Mouse (Mus musculus) right cerebral cortex, postnatal 10 days (tissue): ENCODE measurements around the gene Tssk1.

Source experiments
- DNase-seq, 2 experiments: peaks; one replicate each; pipeline ENCODE4 v3.0.0; 2021; ENCODE audit warnings: low spot score in 2 of 2

The Tssk1 gene

DNA sequence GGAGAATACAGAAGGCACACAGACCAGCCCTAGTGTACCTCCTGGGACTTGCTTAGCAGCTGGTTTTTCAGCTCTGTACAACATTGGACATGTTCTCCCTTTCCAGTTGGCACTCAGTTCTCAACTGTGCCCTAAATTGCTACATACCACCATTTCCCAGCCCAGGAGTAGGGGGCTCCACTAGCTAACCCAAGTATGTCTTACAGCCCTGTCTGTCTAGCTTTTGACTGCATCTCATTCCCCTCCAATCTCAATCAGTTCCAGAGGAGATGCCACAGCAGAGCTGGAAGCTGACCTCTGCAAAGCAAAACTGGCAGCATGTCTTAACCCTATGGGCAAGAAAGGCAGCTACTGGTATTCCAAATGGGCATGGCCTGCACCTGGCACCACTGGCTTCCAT is 2.1 kb downstream of the Tssk1 start:
- DNase-seq = no peak

DNA sequence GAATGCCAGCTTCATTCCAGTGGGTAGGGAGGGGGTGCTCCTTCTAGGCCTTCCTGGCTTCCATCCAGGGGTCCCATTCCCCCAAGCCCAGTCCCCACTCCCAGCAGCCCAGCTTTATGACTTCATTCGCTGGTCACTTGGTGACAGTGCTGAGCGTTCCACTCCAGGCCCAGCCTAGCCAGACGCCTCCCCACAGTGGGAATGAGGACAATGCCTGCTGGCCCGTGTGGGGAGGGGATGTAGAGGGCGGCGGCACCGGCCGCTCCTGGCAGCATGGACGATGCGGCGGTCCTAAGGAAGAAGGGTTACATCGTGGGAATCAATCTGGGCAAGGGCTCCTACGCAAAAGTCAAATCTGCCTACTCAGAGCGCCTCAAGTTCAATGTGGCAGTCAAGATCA is 4.4 kb downstream of the Tssk1 start, which contains the start of the genes Dgcr2 and Tssk2:
Dgcr2 (minus strand) TSS at position 101 of the 400 bp plus-strand sequence.
Tssk2 (plus strand) TSS at position 176 of the 400 bp plus-strand sequence.
- no peak for DNase-seq

DNA sequence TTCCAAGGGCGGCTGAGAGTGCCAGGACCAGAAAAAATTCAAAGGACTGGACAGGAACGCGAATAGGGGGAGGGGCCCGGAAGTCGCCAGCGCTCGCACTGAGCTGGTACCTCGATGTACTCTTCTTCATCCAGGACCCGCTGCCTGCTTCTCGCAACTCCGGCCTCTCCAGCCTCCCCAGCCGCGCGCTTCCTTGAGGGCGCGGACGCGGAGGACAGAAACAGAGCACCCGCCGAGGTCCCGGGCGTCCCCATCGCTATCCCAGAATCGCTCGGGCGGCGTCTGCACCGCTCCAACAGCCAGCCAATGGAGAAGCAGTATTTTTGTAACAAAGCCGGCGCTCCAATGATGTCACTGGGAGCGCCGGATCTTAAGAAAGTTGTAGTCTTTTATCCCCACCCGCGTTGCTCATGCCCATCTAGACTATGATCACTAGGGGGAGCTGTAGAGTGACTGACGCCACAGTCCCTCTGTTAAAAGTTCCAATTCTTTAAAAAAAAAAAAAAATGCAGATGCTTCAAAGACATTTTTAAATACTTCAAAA is 17.1 kb downstream of the Tssk1 start, which contains the start of gene Ess2:
Ess2 (minus strand) TSS at position 297 of the 544 bp plus-strand sequence.
- peak; percentile 95 to 97 for DNase-seq

DNA sequence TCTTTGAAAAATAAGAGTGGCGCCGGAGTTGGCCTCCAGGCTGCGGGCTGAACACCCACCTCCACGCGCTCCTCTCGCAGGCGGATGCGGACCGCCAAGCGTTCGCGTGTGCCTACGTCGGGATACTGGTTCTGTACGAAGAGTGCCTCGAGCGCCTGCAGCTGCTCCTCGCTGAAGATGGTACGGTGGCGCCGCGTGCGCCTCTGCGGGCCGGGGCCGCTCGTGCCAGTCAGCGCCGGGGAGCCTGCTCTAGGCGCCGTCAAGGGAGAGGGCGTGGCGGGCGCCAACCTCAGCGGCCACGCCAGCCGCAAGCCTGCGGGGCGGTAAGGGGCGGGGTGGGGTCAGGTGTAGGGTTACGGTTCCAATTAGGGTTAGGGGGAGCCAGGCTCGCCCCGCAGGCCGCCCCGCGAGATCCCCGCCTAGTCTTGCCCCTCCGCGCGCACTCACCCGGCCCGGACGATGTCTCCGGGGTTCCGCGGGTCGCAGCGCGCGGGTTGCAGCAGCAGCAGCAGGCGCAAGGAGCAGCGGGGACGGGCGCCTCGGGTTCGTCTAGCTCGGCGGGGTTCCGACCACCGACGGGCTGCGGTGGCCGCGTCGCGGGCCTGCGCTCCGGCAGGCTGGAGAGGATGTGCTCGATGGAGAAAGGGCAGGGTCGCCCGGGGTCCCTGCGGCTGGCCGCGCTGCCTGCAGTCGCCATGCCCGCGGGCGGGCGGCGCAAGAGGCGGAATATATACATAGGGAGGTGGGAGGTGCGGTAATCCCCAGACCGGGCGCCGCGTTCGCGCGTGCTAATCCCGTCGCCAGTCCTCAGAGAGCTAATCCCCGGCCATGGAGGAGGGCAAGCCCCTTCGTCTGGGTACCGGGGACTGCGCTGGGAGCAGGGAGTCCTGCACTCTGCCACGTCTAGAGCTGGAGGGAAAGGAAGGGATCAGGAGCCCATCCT is 20.6 kb downstream of the Tssk1 start, which contains the start of gene Gsc2:
Gsc2 (minus strand) TSS at position 753 of the 943 bp plus-strand sequence.
- DNase-seq = no peak

DNA sequence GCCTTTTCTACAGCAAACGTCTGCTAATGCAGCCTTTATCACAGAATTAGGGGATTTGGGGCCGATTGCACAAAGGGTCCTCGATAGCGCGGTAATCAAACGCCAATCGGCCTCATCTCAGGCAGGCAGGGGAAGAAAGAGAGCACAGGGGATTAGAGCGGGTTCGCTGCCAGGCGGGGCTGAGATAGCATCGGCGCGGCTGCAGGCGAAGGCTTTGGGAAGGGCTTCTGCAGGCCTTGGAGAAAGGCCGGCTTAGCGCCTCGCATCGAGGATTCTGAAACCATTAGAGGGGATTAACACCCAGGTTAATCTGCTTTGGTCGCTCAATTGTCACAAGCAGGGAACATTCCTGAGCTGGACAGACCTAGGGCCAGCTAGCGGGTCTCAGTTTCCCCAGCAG is 26.6 kb downstream of the Tssk1 start:
- DNase-seq = no peak

DNA sequence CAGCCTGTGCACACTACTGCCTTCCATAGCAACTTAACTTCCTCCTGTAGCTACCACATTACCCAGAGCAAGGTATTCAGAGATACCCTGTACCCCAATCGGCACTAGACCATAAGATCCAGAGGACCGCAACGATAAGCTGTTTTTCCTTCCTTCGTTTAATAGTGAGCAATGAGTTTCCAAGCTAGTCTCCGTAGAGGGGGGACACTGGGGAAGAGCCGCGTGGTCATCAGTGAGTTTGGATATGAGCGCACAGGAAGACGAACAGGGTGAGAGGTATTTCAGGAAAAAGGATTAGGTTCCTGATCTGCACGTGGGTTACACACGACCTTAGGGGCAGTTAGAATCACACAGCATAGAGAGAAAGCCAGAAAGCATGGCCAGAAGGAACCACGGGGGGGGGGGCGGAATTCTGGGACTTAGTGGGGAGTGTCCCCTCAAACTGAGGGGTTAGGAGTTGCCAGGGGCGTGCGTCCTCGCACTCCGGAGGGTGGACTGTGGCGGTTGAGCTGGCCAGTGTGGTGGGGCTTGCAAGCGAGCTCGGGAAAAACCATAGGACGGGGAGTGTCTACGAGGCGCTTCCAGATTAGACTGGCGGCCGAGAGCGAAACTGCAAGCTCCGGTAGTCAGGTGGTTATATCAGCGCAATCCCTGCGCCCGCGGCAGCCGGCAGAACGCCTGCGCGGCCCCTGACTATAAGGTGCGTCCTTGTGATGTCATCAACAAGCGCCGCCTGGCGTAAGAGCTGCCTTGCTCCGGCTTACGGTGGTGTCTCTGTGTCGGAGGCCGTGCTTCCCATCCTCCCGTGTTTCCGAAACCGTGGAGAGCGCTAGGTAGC is 27.5 kb downstream of the Tssk1 start:
- peak; percentile 98 to 99 for DNase-seq

DNA sequence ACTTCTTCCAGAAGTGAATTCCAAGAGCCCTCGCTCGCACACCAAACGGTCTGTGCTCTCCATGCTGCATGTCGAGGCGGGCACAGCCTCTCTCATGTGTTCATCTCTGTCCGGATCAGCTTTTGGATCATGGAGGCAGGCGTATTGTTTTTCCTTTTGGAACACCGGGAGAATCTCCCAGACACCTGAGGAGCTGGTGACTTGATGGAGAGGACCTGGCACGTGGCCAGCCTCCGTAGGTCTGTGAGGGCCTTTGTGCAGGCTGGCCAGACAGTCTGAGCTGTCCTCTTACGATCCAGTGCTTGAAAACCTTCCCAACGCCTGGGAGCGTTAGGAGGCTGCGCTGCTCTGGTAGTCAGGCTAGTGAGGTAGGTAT is 28.1 kb downstream of the Tssk1 start:
- DNase-seq = peak; percentile 60 to 75

DNA sequence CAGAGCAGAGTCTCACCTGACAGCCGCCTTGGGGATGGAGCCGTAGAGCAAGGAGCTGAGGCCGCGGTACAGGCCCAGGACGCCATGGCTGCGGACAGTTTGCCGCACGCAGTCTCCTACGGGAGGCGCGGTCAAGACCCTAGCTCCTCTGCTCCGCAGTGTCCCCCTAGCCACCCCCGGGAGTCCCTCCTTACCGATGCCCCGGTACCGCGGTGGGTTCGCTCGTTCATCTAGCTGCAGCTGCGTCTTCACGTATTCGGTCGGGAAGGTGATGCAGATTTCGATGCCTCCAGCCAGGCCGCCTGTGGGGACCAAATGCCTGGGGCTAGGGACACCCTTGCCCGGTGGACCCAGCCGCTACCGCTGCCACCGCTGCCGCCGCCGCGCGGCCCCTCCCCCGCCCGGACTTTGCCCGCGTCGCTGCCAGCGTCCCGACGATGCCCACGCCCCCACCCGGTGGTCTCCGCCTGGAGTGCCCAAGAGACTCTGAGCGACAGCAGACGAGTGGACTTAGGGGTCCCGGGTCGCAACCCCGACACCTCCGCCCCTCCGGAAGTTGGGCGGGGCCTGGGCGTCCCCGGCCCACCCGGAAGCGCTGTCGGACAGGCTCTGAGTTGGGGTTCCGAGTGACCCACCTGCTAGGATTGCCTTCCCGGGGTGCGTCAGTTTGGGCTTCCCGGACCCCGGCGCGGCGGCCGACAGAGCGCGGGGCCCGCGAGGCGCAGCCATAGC is 33.5 kb downstream of the Tssk1 start:
- DNase-seq = peak; percentile 62 to 65

DNA sequence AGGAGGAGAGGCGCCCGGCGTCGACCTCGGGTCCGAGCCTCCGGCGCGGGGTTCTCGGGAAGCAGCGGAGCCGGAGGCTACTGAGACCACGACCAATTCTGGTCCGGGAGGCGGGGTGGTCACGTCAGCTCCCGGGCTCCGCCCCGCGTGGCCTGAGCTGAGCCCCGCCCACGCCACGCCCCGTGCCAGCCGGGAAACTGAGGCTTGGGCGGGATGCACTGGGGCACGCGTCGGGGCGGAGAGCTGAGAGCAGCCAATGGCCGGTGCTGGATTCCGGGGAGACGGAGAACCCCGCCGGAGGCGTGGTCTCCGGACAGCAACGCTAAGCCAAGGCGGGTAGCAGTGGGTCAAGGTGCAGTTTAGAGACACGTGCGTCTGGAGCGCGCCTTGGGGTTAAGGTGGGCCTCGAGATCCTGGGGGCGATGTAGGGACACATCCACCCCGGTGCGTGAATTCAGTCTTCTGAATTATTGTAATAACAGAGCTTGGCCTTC is 34.1 kb downstream of the Tssk1 start, which contains the start of gene Slc25a1:
Slc25a1 (minus strand) TSS at position 133 of the 494 bp plus-strand sequence.
- DNase-seq = peak; percentile 90 to 93

DNA sequence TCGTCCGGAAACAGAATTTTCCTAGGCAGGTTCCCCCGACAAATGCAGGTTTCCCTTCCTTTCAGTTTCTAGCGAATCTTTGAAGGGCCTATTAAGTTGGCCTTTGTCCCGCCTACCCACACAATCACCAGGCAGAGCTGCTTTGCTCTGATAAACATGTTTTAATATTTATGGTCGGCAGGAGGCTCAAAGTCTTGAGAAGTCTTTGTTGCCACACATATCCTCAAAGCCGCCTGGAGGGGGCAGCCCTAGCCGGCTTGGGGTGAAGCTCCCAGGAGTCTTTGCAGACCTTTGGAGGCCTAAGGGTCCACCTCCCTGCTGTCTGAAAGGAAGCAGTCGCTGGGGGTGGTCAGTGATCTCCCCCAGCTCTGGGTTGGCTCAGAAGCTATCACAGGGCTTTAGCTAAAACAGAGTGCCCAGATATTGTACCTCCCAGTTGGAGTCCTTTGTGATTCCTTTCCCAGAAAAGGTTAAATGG is 34.6 kb downstream of the Tssk1 start:
- peak; percentile 80 to 81 for DNase-seq

DNA sequence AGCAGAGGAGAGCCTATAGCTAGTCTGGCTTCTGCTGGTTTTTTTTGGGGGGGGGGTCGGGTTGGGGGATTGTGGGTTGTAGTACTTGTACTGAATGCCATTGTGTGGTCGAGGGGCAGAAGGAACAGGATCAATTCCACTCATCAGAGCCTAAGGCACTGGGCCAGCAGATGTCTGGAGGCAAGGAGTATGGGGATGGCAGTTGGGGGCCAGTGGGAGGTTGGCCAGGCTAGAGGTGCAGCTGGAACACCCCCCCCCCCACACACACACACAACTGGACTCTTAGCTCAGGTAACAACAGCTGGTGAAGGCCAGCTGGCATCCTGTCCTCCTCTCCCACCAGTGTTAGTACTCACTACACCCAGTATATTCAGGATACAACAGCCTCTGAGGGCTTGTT is 35.2 kb downstream of the Tssk1 start:
- DNase-seq = no peak

DNA sequence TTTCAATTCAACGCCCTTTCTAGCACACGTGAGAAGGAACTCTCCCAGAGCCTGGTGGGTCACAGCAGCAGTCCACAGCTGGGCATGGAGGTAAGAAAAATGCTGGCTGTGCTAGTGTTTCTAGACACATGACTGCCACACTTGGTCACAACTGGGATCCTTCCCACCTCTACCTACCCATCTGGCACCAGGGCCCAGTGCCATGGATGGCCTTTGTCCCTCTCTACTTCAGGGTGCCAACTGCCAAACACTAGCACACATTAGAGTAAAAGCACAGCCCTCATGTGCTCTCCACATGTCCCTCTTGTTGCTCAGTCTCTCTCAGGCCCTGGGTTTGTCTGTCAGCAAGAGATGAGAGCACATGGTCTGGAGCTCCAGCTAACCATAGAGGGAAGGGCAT is 35.6 kb downstream of the Tssk1 start:
- no peak for DNase-seq

DNA sequence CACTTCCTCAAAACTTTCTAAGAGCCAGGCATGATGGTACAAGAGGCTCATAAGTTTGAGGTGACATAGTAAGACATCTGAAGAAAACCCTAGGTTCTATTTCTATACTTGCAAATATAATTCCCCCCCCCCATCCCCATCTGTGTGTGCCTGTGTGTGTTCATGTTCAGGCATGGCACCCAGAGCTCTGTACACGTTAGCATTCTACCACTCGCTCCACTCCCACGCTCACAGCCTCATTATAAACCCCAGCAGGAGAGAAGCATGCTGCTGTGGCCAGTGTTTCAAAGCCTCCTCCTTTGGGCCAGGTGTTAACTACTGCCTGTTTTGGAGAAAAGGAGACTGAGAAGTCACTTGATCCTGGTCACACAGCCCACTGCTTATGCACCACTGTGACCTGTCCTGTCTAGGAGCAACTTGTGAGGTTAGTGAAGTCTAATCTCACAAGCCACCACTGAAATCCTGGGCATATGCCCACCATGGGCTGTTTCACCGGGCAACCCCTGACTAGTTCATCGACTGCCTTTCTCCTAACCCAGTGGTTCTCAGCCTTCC is 38.0 kb downstream of the Tssk1 start:
- DNase-seq = no peak

DNA sequence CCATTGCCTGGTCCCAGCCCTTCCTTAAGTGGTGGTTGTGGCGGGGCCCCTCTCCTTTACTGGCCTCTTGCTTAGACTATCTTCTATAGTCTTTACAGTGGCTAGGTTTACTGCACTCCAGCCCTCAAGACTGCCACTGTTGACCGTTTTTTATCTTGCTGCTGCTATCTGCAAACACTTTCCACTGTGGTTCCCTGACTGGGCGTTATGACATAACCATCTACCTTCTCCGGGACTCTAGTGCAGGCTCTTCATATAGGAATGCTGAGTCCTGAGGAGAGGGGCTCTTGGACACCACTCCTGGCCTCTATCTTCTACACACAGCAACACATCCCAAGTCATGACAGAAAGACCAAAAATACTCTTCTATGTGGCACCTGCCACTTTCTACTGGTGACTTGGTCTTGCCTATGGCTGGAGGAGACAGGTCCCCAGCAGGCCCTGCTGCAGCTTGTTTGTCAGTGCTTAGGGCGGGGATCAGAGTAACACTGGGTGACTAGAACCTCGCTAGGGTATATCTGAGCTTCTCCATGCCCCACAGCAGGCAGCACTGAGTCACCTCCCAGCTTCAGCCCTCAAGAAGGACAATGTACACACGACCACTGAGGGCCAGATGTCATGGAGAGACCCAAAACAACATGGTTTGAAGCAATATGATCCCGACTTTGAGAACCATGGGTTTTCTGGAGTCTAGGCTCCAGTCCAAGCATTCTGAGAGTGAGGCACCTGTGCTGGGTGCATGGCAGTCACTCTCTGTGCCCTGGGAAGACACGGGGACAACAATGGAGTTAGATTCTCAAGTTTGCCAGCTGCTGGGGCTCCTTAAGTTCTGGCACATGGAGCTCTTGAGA is 39.8 kb downstream of the Tssk1 start:
- no peak for DNase-seq

DNA sequence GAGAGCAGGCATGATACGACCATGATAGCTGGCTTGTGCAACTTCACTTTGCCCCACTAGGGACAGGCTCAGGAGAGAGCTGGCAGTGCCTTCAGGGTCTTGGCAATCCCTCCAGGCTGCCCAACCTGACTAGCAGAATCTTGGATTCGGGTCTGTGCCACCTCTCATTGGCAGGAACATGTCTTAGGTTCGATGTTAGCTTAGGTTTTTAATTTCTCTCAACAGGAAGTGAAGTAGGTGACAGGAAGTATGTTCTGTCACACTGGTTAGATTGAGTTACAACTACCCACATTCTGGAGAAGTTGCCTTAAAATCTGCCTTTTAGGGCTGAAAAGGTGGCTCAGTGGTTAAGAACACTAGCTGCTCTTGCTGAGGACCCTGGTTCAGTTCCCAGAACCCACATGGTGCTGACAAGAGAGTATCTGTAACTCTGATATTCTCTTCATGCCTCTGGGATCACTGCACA is 40.5 kb downstream of the Tssk1 start:
- no peak for DNase-seq

DNA sequence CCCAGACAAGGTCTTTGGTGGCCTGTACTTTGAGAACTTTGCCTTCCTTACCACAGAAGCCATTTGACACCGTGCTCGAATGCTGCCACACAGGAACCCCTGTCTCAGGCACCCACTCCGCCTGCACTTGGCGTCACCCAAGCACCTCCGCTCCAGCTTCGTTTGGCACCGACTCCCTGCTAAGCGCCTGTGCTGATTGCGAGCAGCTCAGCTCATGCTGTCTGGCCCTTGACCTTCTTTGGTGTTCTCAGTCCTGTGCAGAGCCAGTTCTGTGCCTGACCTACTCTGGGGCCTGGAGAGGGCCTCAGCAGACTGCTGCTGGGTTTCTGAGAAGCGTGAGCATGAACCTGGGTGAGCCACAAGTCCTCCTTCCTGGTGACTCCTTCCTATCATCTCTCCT is 42.8 kb downstream of the Tssk1 start:
- no peak for DNase-seq

DNA sequence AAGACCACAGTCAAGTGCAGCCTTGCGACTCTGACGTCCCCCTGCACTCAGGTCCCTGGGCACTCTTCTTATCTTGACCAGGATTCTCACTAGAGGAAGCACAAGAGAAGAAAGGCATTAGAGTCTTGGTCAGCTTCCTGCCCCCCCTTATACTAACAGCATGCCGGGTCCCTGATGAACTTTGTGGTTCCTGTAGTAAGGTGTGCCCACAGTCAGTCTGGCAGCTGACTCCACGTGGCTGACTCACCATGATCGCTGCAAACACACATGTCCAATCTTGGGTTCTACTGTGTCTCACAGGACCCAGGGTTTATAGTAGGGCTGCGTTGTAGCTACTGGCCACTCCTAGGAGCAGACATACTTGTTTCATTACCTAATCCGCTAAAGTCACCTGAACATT is 44.2 kb downstream of the Tssk1 start:
- no peak for DNase-seq

DNA sequence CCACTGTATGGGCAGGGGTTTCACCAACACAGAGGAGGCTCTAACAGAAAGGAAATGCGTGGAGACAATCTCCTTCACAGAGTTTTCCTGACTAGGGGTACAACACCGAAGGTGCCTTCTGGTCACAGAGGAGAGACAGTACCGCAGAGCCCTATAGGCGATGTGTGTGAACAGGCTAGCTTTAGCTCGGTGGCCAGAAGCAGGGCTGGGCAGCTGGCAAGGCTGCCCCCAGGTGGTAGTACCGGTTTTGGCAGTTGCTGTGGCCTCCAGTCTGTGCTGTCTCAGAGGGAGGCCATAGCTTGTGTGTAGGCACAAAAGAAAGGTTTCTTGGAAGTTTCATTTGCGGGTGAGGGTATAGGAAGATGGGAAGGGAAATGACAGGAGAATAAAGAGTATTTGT is 44.8 kb downstream of the Tssk1 start:
- peak in 1 of 2 experiments; percentile 46 for DNase-seq

DNA sequence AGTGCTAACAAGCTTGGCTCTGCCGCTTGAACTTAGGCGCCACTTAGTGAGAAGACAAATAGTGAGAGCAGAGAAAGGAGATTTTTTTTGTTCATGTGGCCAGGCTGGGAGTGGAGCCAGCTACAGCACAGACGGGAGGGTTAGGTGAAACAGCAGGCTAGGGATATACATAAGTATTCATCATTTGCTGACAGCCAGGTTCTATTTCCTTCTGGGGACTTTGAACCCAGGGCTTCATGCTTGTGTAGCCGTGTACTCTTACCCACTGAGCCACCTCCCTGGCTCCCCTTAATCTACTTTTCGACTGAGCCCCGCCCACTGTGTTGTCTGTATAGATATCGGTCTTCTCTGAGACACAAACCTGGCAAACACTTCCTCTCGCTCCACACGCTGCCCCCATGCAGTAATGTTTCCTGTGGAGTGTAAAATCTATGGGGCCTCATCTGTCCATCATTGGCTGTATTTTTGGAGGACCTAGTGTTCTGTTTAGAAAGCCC is 45.3 kb downstream of the Tssk1 start:
- no peak for DNase-seq
